Mouse (Mus musculus) erythroblast, embryonic 14.5 days (primary cell): Measurements from ENCODE around the gene Myo18a. TPM values are rescaled to one million over a fixed set of nuclear protein-coding genes. Genes with fewer than 3 reads are reported as not detected.

Experiments
- H3K27me3 ChIP-seq: 2 replicates; pipeline ENCODE4 v1.6.1; 2012; ENCODE audit warnings: inconsistent platforms; ENCODE audit not compliant: control insufficient read depth
- H3K36me3 ChIP-seq: 2 replicates; pipeline ENCODE4 v1.6.1; 2012; ENCODE audit warnings: mild to moderate bottlenecking, inconsistent platforms; ENCODE audit not compliant: control insufficient read depth
- H3K4me1 ChIP-seq: 2 replicates; pipeline ENCODE4 v1.6.1; 2012; ENCODE audit warnings: inconsistent platforms; ENCODE audit not compliant: control insufficient read depth
- H3K4me3 ChIP-seq: replicated peaks from 2 replicates; pipeline ENCODE3; 2012; ENCODE audit warnings: moderate library complexity, mild to moderate bottlenecking, inconsistent platforms
- H3K9me3 ChIP-seq: 2 replicates; pipeline ENCODE4 v1.6.1; 2012; ENCODE audit warnings: low read length, inconsistent platforms, mixed read lengths; ENCODE audit not compliant: control insufficient read depth
- GATA1 ChIP-seq: IDR thresholded peaks from 2 replicates; pipeline ENCODE4 v1.6.1; 2012; ENCODE audit warnings: low read length, inconsistent platforms, mixed read lengths
- TAL1 ChIP-seq: IDR thresholded peaks from 3 replicates; pipeline ENCODE4 v1.6.1; 2012; ENCODE audit warnings: low read length, inconsistent platforms, mixed read lengths
- polyA plus RNA-seq: library from polyadenylated mRNA; stranded (reverse); fragments of >175 nt; gene quantifications from 2 replicates; pipeline ENCODE4 v1.2.3, GENCODE M21; 2012

Gene Myo18a
- polyA plus RNA-seq, 1 experiment: 5.1 TPM

GRCm38 (mm10) chr11:77901366-77901765 lies 138.3 kb downstream of the Myo18a start:
- Histone ChIP-seq H3K36me3 (no peaks in the 10 kb centered on the region), H3K4me3 (no peak overlapping the region), H3K27me3 (peaks cover 54% of the 10 kb centered on the region), H3K4me1 (no peaks in the 10 kb centered on the region), H3K9me3 (no peaks in the 10 kb centered on the region)
- TF ChIP-seq TAL1: no peak
- no peak for TF ChIP-seq GATA1

- H3K27me3 ChIP-seq: peaks cover 52% of the 10 kb centered on the region
- H3K4me3 ChIP-seq: no peak overlapping the region
- H3K9me3 ChIP-seq: no peaks in the 10 kb centered on the region
- no peaks in the 10 kb centered on the region for H3K36me3 ChIP-seq
- no peak for TF ChIP-seq GATA1
- TF ChIP-seq TAL1: no peak
- H3K4me1 ChIP-seq: no peaks in the 10 kb centered on the region
Observed at GRCm38 (mm10) chr11:77901775-77902355, 138.8 kb downstream of the Myo18a start.

- TF ChIP-seq GATA1 (no peak), TAL1 (no peak)
- Histone ChIP-seq H3K27me3 (peaks cover 49% of the 10 kb centered on the region), H3K4me3 (no peak overlapping the region)
Observed at GRCm38 (mm10) chr11:77903761-77904160, 140.7 kb downstream of the Myo18a start.

DNA sequence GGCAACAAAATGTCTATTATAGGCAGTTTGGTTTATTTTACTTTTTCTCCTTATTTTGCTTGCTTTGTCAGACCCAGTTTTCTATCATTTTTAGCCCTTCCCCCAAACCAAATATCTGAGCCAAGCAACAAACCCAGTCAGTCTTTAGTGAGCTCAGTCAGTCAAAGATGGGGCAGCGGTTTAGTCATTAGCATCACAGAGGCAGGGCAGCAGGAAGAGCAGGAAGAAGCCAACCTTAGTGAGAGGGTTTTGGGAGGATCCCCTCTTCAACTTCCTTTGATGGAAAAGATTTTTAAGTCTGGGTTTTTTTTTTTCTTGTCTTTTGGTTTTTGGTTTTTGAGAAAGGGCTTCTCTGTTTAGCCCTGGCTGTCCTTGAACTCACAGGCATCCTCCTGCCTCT lies 141.7 kb downstream of the Myo18a start:
- TF ChIP-seq TAL1: no peak
- TF ChIP-seq GATA1: no peak
- no peaks in the 10 kb centered on the region for H3K9me3 ChIP-seq
- no peaks in the 10 kb centered on the region for H3K4me1 ChIP-seq
- no peaks in the 10 kb centered on the region for H3K36me3 ChIP-seq
- no peak overlapping the region for H3K4me3 ChIP-seq
- peaks cover 49% of the 10 kb centered on the region for H3K27me3 ChIP-seq

More at GRCm38 (mm10) chr11:77903761-77904160, 140.7 kb downstream of the Myo18a start:
- no peaks in the 10 kb centered on the region for H3K4me1 ChIP-seq
- no peaks in the 10 kb centered on the region for H3K9me3 ChIP-seq
- no peaks in the 10 kb centered on the region for H3K36me3 ChIP-seq

DNA sequence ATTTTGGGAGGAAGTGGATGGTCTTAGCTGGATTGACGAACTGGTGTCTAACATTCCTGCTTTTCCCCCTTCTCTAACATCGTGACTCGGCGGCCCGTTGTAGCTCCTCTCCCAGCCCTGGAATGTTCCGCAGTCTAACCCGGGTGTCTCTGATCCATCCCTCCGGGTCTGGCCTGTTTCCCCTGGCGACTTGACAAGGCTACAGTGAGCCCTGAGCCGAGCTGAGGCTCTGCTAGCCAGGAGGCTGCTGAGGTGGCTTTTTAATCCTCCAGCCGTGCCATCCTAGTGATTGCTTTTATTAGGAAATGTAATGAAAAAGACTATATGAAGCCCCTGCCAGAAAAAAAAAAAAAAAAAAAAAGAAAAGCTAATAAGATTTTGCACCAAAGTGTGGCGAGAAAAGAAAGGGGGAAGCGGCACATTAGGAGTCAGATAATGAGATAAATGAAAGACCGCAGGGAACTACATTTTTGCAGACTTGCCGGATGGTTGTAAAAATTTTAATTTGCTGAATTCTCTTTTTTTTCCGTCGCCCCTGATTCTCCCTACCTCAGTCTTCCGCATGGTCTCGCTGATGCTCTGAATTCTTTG lies 143.1 kb downstream of the Myo18a start:
- H3K4me1 ChIP-seq: no peaks in the 10 kb centered on the region
- H3K27me3 ChIP-seq: peaks cover 49% of the 10 kb centered on the region
- H3K36me3 ChIP-seq: no peaks in the 10 kb centered on the region
- H3K9me3 ChIP-seq: no peaks in the 10 kb centered on the region
- no peak overlapping the region for H3K4me3 ChIP-seq
- no peak for TF ChIP-seq GATA1
- TF ChIP-seq TAL1: no peak

GRCm38 (mm10) chr11:77906747-77907174 lies 143.7 kb downstream of the Myo18a start:
- Histone ChIP-seq H3K4me1 (no peaks in the 10 kb centered on the region), H3K4me3 (no peak overlapping the region), H3K9me3 (no peaks in the 10 kb centered on the region), H3K27me3 (peaks cover 46% of the 10 kb centered on the region), H3K36me3 (no peaks in the 10 kb centered on the region)
- no peak for TF ChIP-seq GATA1
- no peak for TF ChIP-seq TAL1

DNA sequence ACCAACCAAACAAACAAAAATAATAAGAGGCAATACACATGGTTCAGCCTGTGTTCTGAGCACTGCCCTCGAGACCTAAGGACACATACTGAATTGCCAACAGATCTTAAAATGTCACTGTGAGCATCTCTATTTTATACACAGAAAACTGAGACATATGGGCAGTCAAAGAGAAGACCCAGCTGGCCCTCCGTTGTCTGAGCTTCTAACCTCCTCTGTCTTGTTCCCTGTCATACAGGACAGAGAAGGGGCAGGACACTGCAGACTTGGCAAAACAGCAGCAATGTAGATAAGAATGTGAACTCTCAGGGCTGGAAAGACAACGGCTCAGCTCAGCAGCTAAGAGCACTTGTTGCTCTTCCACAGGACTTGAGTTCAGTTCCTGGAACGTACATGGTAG lies 145.4 kb downstream of the Myo18a start:
- peaks cover 54% of the 10 kb centered on the region for H3K27me3 ChIP-seq
- H3K36me3 ChIP-seq: no peaks in the 10 kb centered on the region
- H3K4me3 ChIP-seq: no peak overlapping the region
- TF ChIP-seq TAL1 (no peak), GATA1 (no peak)
- no peaks in the 10 kb centered on the region for H3K9me3 ChIP-seq
- H3K4me1 ChIP-seq: no peaks in the 10 kb centered on the region

- H3K4me3 ChIP-seq: no peak overlapping the region
- TF ChIP-seq GATA1 (no peak), TAL1 (no peak)
- no peaks in the 10 kb centered on the region for H3K36me3 ChIP-seq
- H3K27me3 ChIP-seq: peaks cover 58% of the 10 kb centered on the region
- H3K4me1 ChIP-seq: no peaks in the 10 kb centered on the region
- H3K9me3 ChIP-seq: no peaks in the 10 kb centered on the region
Observed at GRCm38 (mm10) chr11:77909376-77909775, 146.3 kb downstream of the Myo18a start.

DNA sequence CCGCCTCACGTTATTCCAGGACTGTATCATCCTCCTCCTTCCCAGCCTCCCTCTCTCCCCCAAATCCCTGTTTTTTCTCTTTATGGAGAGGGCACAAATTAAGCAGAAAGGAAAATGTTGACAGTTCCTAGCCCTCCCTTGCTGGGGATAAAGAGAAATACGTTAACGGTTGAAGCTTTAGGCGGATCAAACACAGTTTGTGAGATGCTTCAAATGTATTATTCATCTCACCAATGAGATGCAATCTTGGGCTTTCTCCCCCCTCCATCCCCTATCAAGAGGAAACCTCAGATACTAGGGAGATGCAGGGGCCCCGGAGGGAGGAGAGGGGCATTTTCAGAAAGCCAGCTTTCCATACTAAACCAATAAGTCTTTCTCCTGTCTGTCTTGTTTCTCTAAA lies 146.7 kb downstream of the Myo18a start:
- Histone ChIP-seq H3K27me3 (peaks cover 62% of the 10 kb centered on the region), H3K9me3 (no peaks in the 10 kb centered on the region), H3K4me1 (no peaks in the 10 kb centered on the region), H3K36me3 (no peaks in the 10 kb centered on the region), H3K4me3 (no peak overlapping the region)
- TF ChIP-seq GATA1 (no peak), TAL1 (no peak)
